Mouse (Mus musculus): ENCODE data around the gene Snx29. TPM values are rescaled to one million over a fixed set of nuclear protein-coding genes. Genes with fewer than 3 reads are reported as not detected.
"Not testable (repeated sequence)": the region's sequence is repeated elsewhere in the genome, so short reads cannot be mapped to it uniquely, and the experiment has no call there.

Gene Snx29
- polyA plus RNA-seq, 1 experiment from 2014 or later, result 11.4 TPM

- Histone ChIP-seq H3K4me2 (ENCODE audit: low read depth, low read length) (no peak overlapping the region), H3K9ac (ENCODE audit: low read length) (no peak overlapping the region), H3K4me3 (ENCODE audit: low read length) (no peak overlapping the region), H3K9me3 (ENCODE audit: control insufficient read depth, low read length) (no peaks in the 10 kb centered on the region), H3K4me1 (replicated peaks; ENCODE audit: control insufficient read depth, insufficient read depth, low read length) (peaks cover 3% of the 10 kb centered on the region), H3K27me3 (ENCODE audit: control insufficient read depth, insufficient read depth, low read depth, low read length) (no peaks in the 10 kb centered on the region), H3K36me3 (ENCODE audit: control insufficient read depth, insufficient read depth, low read length) (no peaks in the 10 kb centered on the region), H3K27ac (ENCODE audit: low read length) (no peak overlapping the region)
- WGBS, result 52% methylated on average over 3 of the region's 3 CpGs
- ATAC-seq (ENCODE audit: low read depth), result no peak
Measured at GRCm38 (mm10) chr16:11510854-11511253, 188.1 kb downstream of the Snx29 start.

GRCm38 (mm10) chr16:11511696-11512095 is 189.0 kb downstream of the Snx29 start:
- not testable (repeated sequence) for H3K4me2 ChIP-seq (ENCODE audit: low read depth, low read length); H3K27ac ChIP-seq (ENCODE audit: low read length); H3K27me3 ChIP-seq (ENCODE audit: control insufficient read depth, insufficient read depth, low read depth, low read length); H3K9ac ChIP-seq (ENCODE audit: low read length); H3K9me3 ChIP-seq (ENCODE audit: control insufficient read depth, low read length); H3K4me3 ChIP-seq (ENCODE audit: low read length); H3K36me3 ChIP-seq (ENCODE audit: control insufficient read depth, insufficient read depth, low read length); ATAC-seq (ENCODE audit: low read depth); H3K4me1 ChIP-seq (replicated peaks; ENCODE audit: control insufficient read depth, insufficient read depth, low read length)
- WGBS, result 76% methylated on average over 7 of the region's 7 CpGs

- Histone ChIP-seq H3K4me3 (ENCODE audit: low read length) (no peak overlapping the region), H3K36me3 (ENCODE audit: control insufficient read depth, insufficient read depth, low read length) (no peaks in the 10 kb centered on the region), H3K9ac (ENCODE audit: low read length) (no peak overlapping the region), H3K9me3 (ENCODE audit: control insufficient read depth, low read length) (no peaks in the 10 kb centered on the region), H3K4me2 (ENCODE audit: low read depth, low read length) (no peak overlapping the region), H3K27ac (ENCODE audit: low read length) (no peak overlapping the region), H3K27me3 (ENCODE audit: control insufficient read depth, insufficient read depth, low read depth, low read length) (no peaks in the 10 kb centered on the region), H3K4me1 (replicated peaks; ENCODE audit: control insufficient read depth, insufficient read depth, low read length) (no peaks in the 10 kb centered on the region)
- no peak for ATAC-seq (ENCODE audit: low read depth)
- 94% methylated on average over 2 of the region's 2 CpGs for WGBS
Measured at GRCm38 (mm10) chr16:11516681-11517080, 194.0 kb downstream of the Snx29 start.

- no peak overlapping the region for H3K4me2 ChIP-seq (ENCODE audit: low read depth, low read length)
- WGBS, result 95% methylated on average over 6 of the region's 6 CpGs
- H3K4me1 ChIP-seq (replicated peaks; ENCODE audit: control insufficient read depth, insufficient read depth, low read length), result no peaks in the 10 kb centered on the region
- H3K27ac ChIP-seq (ENCODE audit: low read length), result no peak overlapping the region
- H3K36me3 ChIP-seq (ENCODE audit: control insufficient read depth, insufficient read depth, low read length), result no peaks in the 10 kb centered on the region
- no peak for ATAC-seq (ENCODE audit: low read depth)
- H3K27me3 ChIP-seq (ENCODE audit: control insufficient read depth, insufficient read depth, low read depth, low read length), result no peaks in the 10 kb centered on the region
- H3K9ac ChIP-seq (ENCODE audit: low read length), result no peak overlapping the region
- H3K4me3 ChIP-seq (ENCODE audit: low read length), result no peak overlapping the region
- H3K9me3 ChIP-seq (ENCODE audit: control insufficient read depth, low read length), result no peaks in the 10 kb centered on the region
Measured at GRCm38 (mm10) chr16:11517385-11517784, 194.7 kb downstream of the Snx29 start.

- Histone ChIP-seq H3K4me2 (ENCODE audit: low read depth, low read length) (no peak overlapping the region), H3K9me3 (ENCODE audit: control insufficient read depth, low read length) (no peaks in the 10 kb centered on the region), H3K27ac (ENCODE audit: low read length) (no peak overlapping the region), H3K4me1 (replicated peaks; ENCODE audit: control insufficient read depth, insufficient read depth, low read length) (no peaks in the 10 kb centered on the region), H3K36me3 (ENCODE audit: control insufficient read depth, insufficient read depth, low read length) (no peaks in the 10 kb centered on the region), H3K27me3 (ENCODE audit: control insufficient read depth, insufficient read depth, low read depth, low read length) (no peaks in the 10 kb centered on the region), H3K4me3 (ENCODE audit: low read length) (no peak overlapping the region), H3K9ac (ENCODE audit: low read length) (no peak overlapping the region)
- no peak for ATAC-seq (ENCODE audit: low read depth)
- 64% methylated on average over 12 of the region's 12 CpGs for WGBS
Measured at GRCm38 (mm10) chr16:11518803-11519498, 196.2 kb downstream of the Snx29 start.

- Histone ChIP-seq H3K36me3 (ENCODE audit: control insufficient read depth, insufficient read depth, low read length) (no peaks in the 10 kb centered on the region), H3K27ac (ENCODE audit: low read length) (no peak overlapping the region), H3K4me1 (replicated peaks; ENCODE audit: control insufficient read depth, insufficient read depth, low read length) (no peaks in the 10 kb centered on the region), H3K4me3 (ENCODE audit: low read length) (no peak overlapping the region), H3K4me2 (ENCODE audit: low read depth, low read length) (no peak overlapping the region), H3K27me3 (ENCODE audit: control insufficient read depth, insufficient read depth, low read depth, low read length) (no peaks in the 10 kb centered on the region), H3K9me3 (ENCODE audit: control insufficient read depth, low read length) (no peaks in the 10 kb centered on the region), H3K9ac (ENCODE audit: low read length) (no peak overlapping the region)
- 69% methylated on average over 10 of the region's 10 CpGs for WGBS
- no peak for ATAC-seq (ENCODE audit: low read depth)
Measured at GRCm38 (mm10) chr16:11526104-11526786, 203.5 kb downstream of the Snx29 start.

GRCm38 (mm10) chr16:11526996-11527395 is 204.3 kb downstream of the Snx29 start:
- no peaks in the 10 kb centered on the region for H3K9me3 ChIP-seq (ENCODE audit: control insufficient read depth, low read length)
- WGBS, result 81% methylated on average over 10 of the region's 10 CpGs
- H3K9ac ChIP-seq (ENCODE audit: low read length), result no peak overlapping the region
- H3K4me1 ChIP-seq (replicated peaks; ENCODE audit: control insufficient read depth, insufficient read depth, low read length), result no peaks in the 10 kb centered on the region
- no peak overlapping the region for H3K4me3 ChIP-seq (ENCODE audit: low read length)
- no peak overlapping the region for H3K27ac ChIP-seq (ENCODE audit: low read length)
- ATAC-seq (ENCODE audit: low read depth), result no peak
- no peaks in the 10 kb centered on the region for H3K27me3 ChIP-seq (ENCODE audit: control insufficient read depth, insufficient read depth, low read depth, low read length)
- H3K4me2 ChIP-seq (ENCODE audit: low read depth, low read length), result no peak overlapping the region
- H3K36me3 ChIP-seq (ENCODE audit: control insufficient read depth, insufficient read depth, low read length), result no peaks in the 10 kb centered on the region

GRCm38 (mm10) chr16:11530466-11531194 is 207.9 kb downstream of the Snx29 start:
- ATAC-seq (ENCODE audit: low read depth), result no peak
- no peak overlapping the region for H3K9ac ChIP-seq (ENCODE audit: low read length)
- H3K4me1 ChIP-seq (replicated peaks; ENCODE audit: control insufficient read depth, insufficient read depth, low read length), result no peaks in the 10 kb centered on the region
- no peak overlapping the region for H3K4me3 ChIP-seq (ENCODE audit: low read length)
- no peaks in the 10 kb centered on the region for H3K36me3 ChIP-seq (ENCODE audit: control insufficient read depth, insufficient read depth, low read length)
- no peaks in the 10 kb centered on the region for H3K27me3 ChIP-seq (ENCODE audit: control insufficient read depth, insufficient read depth, low read depth, low read length)
- no peak overlapping the region for H3K4me2 ChIP-seq (ENCODE audit: low read depth, low read length)
- no peaks in the 10 kb centered on the region for H3K9me3 ChIP-seq (ENCODE audit: control insufficient read depth, low read length)
- 48% methylated on average over 13 of the region's 13 CpGs for WGBS
- H3K27ac ChIP-seq (ENCODE audit: low read length), result no peak overlapping the region

GRCm38 (mm10) chr16:11531441-11531840 is 208.7 kb downstream of the Snx29 start:
- Histone ChIP-seq H3K9me3 (ENCODE audit: control insufficient read depth, low read length) (no peaks in the 10 kb centered on the region), H3K4me2 (ENCODE audit: low read depth, low read length) (no peak overlapping the region), H3K4me1 (replicated peaks; ENCODE audit: control insufficient read depth, insufficient read depth, low read length) (no peaks in the 10 kb centered on the region), H3K36me3 (ENCODE audit: control insufficient read depth, insufficient read depth, low read length) (no peaks in the 10 kb centered on the region), H3K4me3 (ENCODE audit: low read length) (no peak overlapping the region), H3K27me3 (ENCODE audit: control insufficient read depth, insufficient read depth, low read depth, low read length) (no peaks in the 10 kb centered on the region), H3K9ac (ENCODE audit: low read length) (no peak overlapping the region), H3K27ac (ENCODE audit: low read length) (no peak overlapping the region)
- WGBS, result 79% methylated on average over 7 of the region's 7 CpGs
- no peak for ATAC-seq (ENCODE audit: low read depth)
